Mouse (Mus musculus) inflammation-experienced regulatory T-cells, adult 6 months (primary cell): ENCODE data around the gene Abhd14a. TPM values are rescaled to one million over a fixed set of nuclear protein-coding genes. Genes with fewer than 3 reads are reported as not detected.

Experiments used
- ATAC-seq: one replicate; pipeline ENCODE4 v1.8.0; 2017
- polyA plus RNA-seq, 3 experiments: library from polyadenylated mRNA; unstranded; fragments of 100-300 nt; shearing (Covaris generic); gene quantifications; one replicate each; pipeline ENCODE4 v1.2.1; 2017

Abhd14a gene
- polyA plus RNA-seq, 3 experiments from 2014 or later = 8.1 to 14.9 (median 14.4) TPM

DNA sequence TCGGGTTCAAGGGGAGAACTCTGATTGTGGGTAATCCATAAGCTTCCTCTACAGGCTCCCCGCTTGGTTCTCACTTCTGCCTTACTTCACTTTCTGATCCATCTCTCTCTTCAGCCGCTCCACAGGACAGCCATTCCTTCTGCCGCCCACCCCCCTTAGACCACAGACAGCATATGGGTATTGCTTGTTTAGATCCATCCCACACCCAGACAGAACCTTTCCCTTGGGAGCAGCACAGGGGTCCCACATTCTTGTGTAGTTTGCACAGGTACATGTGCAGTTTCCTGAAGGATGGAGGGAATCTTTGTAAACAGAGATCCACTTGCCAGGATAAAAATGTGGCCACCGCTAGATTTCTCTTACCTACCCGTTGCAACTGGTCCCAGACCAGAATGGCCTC lies 4.9 kb upstream of the Abhd14a start:
- no peak for ATAC-seq

DNA sequence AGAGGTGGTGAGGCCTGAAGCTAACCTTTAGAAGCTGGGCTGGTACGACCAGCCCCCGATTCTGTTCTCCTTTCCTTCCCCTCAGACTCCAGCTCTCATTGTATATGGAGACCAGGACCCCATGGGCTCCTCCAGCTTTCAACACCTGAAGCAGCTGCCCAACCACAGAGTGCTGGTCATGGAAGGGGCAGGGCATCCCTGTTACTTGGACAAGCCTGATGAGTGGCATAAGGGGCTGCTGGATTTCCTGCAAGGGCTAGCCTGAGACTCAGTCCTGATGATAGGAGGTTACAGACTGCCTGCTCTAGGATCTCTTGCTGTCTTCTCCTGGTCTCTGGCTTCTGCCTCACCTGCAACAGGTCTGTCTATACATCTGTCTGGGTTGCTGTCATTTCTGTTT lies 4.4 kb upstream of the Abhd14a start:
- no peak for ATAC-seq

DNA sequence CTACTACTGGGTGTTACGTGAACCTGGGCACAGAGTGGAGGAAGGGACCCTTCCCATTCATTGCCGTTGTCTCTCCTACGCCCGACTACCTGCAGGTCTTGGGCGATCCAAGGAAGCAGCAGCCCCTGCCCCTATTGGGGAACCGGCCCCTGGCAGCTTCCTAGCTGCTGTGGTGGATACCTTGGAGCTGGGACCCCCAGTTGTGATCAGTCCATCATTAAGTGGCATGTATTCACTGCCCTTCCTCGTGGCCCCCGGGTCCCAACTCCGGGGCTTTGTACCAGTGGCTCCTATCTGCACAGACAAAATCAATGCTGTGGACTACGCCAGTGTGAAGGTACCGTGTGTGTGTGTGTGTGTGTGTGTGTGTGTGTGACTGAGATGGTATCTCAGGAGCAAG lies 3.8 kb upstream of the Abhd14a start:
- no peak for ATAC-seq

DNA sequence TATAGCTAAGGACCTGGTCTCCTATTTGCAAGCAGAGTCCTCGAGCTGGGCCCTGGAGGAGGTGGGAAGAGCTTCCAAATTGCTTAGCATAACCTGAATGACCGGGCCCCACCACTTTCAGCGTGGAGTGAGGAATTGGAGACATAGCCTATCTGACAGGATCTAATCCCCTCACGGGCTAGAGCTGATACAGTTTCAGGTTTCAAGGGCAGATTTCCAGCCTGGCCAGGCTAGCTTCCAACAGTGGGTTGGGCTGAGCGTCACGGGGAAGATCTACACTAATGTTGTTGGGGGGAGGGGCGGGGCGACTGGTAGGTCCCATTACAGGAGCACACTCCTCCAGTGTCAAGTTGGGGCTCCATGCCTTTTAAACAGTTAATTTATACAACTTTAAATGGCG lies 3.2 kb upstream of the Abhd14a start:
- no peak for ATAC-seq

DNA sequence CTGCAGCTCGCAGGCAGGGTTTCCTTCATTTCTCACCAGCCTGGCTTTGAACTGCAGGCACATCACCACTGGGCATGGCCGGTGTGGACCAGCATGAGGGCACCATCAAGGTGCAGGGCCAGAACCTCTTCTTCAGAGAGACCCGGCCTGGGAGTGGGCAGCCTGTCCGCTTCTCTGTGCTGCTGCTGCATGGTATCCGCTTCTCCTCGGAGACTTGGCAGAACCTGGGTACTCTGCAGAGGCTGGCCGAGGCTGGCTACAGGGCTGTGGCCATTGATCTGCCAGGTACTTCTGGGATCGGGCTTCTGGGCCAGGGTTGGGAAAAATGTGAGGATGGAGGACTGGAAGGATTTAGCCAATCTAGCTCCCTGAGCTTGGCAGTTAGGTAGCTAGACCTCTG lies 2.5 kb upstream of the Abhd14a start:
- no peak for ATAC-seq

DNA sequence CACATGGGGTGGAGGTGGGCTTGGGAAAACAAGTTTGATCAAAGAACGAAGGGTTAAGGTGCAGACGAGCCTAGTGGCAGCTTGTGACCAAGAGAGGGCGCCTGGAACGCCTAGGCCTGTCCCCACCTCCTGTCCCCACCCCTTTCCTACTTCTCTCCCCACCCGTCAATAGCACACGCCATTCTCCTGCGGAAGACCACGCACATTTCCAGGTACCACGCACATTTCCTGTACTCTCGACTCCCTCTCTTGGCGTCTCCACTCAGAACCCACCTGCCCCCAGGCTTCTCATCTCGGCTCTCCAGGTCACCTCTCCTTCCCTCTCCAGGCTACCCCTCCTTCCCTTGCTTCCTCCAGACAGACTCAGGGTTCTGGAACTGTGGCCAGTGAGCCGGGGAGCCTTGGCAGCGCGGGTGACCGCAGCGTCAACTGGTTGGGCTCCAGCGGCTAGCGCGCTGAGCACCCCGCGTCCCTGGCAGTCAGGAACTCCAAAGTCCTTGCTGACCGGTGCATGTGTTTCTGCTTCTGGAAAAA lies 1.1 kb upstream of the Abhd14a start:
- ATAC-seq = peak; percentile 75

DNA sequence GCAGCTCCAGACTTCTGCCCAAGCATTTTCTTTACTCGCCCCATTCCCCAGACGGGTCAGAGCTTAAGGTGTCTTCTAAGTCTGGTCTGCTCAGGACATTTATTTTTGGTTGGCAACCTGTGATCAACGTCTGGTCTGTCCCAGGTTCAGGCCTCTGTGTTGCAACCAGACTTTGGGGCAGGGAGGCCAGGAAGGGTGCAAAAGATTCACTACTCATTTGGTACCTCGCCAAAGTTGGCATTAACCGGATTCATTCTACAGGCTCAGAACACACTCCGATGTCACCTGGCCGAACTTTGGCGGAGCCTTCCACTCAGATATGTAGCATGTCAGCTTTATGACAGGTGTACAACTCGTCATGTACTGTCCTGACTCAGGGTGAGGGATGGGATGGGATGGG lies 473 bp upstream of the Abhd14a start:
- ATAC-seq = no peak

DNA sequence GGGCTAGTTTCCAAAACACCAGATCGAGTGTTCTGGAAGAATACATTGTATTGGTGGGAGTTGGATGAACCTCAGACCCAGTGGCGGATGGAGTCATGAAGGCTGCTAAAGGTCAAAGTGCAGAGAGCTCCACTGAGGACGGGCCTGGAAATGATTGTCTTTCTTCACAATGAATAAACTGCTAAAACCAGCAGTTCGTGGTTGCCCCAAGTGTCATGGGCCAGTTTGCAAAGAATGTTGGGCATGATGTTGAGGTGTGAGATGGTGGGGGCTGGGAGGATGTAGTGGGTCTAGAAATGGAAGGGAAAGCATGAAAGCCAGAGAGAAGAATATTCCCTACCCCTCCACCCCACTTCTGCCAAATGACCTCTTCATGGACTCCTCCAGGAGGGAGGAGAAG lies 2.6 kb downstream of the Abhd14a start:
- no peak for ATAC-seq

DNA sequence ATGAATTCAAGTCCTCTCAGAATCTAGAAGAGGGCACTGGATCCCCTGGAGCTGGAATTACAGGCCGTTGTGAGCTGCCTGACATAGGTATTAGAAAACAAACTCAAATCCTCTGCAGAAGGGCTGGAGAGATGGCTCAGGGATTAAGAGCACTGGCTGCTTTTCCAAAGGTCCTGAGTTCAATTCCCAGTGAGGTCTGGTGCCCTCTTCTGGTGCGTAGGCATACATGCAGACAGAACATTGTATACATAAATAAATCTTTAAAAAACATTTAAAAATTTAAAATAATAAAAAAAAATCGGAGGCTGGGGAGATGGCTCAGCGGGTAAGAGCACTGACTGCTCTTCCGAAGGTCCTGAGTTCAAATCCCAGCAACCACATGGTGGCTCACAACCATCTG lies 4.8 kb downstream of the Abhd14a start:
- no peak for ATAC-seq

DNA sequence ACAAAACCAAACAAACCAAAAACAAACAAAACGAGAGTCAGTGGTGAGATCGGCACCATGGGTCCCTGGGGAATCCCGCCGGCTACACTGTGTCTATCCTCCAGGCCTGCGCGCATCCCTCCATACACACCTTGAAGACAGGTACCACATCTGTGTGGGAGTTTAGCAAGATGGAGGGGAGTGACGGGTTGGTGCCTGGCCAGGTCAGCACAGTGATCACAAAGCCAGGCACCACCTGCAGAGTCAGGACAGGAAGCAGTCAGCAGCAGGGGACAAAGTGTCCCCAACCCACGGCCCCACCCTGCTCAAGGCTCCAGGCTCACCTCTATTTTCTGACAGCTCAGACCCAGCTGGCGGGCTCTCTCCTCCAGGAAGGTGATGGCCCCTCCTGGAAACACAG lies 10.9 kb downstream of the Abhd14a start:
- no peak for ATAC-seq

DNA sequence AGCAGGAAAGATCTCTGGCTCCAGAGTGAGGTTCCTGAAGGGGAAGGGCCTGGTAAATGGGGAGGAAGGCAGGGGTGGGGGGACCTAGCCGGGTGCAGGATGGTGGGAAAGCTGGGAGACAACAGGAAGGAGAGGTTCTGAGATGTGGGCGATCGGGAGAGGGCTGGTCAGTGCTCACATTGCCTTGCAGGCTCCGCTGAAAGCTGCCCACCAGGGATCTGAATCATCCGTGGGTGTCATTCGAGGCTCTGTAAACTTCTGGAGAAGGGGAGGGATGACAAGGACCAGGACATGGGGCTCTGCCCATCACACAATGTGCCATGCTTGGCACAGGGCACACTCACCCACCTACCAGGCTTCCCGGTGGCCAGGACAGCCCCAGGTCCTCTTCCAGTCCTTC lies 14.1 kb downstream of the Abhd14a start:
- no peak for ATAC-seq

DNA sequence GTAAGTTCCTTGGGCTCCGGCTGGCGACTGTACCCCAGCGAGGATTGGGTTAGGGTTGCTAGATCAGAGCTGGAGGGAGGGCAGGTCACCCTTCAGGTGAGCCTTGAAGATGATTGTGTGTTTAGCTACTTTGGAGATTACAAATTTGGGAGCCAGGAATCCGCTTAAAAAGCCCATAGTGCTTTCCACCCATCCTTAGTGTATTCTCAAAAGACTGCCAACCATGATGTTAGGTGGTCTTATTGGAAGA lies 17.5 kb downstream of the Abhd14a start:
- no peak for ATAC-seq

DNA sequence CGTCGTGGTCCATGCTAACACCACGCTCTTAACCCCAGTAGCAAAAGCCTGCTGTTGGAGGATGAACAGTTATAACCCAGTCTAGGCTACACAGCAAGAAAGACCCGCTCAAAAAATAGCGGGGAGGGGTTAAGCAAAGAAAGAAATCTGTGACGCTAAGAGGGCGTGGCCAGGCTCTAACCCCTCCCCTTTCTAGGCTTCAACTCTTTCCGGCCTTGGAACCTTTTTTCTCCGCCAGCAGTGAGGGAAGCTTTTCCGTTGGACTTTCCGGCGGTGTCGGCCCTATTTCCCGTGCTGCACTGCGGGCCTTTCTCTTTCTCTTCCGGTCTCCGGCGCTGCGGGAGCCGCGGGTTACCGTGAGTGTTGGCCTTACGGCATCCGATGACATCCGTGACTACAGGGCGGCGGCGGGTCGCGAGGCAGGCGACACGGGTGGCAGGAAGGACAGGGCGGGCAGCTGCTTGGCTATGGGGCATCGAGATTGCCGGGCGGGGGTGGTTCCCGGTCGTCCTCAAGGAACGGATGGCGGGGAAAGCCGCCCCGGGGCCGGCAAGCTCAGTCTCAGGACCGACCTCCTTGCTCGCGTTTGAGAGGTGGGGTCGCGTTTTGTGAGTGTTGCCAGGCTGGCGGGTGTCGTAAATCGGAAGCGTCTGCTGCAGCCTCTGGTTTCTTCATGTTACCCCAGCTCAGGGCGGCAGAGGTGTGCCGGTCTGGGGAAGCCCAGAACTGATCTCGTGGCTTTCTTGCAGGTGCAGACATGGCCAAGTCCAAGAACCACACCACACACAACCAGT lies 18.1 kb downstream of the Abhd14a start, which contains the start of gene Rpl29:
Gene Rpl29, plus strand, starts transcription at position 234 of the 794 bp plus-strand sequence.
- peak; percentile 94 for ATAC-seq

DNA sequence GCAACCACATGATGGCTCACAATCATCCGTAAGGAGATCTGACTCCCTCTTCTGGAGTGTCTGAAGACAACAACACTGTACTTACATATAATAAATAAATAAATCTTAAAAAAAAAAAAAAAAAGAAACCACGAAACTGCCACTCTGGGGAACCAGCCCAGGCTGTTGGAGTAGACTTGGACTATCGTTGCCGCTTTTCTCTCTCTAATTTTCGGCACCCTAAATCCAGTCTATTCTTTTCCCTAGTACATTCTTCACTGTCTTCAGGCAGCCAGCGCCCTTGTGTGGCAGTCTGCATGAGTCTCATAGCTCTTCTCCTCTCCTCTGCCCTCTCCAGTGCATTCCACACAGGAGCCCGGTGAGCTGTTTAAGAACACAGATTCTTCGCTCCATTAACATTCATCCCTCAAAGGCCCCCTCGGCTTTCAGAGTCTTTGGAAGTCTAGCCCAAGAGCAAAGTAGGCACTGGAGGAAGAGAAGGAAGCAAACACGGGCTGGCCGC lies 18.7 kb downstream of the Abhd14a start:
- ATAC-seq = peak; percentile 6

DNA sequence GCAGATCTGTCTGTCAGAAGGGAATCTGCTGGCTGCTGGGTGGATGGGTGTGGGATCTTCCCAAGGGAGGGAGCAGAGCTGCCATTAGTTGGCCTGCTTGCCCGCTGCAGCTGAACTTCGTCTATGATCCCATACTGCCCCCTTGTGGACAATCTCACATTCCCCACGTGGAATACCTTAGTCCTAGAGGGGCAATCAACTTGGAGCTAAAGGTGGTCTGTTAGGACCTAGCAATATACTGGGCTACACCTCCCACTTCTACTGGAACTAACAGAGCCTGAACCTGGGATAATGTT lies 25.7 kb downstream of the Abhd14a start:
- ATAC-seq = peak; percentile 64

DNA sequence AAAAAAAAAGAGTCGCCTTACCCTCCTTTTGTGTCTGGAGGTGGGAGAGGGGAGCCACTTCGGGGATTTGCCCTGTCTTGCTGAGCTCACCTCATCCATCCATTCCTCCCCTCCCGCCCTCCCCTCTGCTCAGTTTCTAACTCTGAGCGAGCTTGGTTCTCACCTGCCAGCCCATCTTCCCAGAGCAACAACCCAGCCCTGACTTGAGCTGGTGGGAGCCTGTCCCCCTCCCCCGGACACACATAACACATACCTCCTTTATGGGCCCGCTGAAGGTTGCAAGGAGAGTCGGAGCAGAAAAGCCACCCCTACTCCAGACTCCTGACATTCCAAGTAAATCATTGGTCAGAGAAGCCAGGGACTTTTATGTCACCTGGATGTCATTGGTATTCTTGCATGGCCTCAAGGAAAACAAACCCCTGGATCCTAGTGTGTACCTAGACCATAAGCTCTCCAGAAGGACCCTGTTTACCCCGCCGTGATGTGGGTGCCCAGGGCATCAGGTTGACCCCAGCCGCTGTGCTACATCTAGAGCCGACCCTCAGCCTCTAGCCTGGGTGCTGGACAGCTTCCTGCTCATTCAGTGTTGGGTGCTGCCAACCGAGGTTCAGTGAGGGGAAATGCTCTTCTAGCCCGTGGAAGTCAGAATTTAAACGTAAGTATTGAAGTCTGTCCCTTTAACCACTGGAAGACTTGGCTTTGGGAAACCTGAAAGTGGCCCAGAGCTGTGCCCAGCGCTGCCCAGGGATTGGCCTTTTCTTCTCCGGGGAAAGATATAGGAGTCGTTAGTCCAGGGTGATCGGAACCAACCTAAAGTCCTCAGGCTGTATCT lies 26.2 kb downstream of the Abhd14a start:
- no peak for ATAC-seq

DNA sequence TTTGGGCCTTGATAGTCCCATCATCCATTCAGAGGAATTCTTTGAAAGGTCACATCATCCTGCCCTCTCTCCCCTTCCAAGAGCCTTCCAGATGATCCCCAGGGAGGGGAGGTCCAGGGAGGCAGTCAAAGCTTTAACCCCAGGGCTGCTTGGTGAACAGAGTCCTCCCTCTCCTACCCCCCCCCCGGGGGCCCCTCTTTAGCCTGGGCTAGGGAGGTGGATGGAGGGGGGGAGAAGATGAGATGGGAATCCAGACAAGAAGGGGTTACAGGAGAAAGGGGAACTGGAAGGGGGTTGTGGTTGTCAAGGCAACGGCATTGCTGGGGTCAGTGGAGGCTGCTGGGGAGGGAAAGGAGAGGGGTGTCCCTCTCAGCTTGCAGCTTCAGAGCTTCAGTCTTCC lies 26.9 kb downstream of the Abhd14a start:
- no peak for ATAC-seq

DNA sequence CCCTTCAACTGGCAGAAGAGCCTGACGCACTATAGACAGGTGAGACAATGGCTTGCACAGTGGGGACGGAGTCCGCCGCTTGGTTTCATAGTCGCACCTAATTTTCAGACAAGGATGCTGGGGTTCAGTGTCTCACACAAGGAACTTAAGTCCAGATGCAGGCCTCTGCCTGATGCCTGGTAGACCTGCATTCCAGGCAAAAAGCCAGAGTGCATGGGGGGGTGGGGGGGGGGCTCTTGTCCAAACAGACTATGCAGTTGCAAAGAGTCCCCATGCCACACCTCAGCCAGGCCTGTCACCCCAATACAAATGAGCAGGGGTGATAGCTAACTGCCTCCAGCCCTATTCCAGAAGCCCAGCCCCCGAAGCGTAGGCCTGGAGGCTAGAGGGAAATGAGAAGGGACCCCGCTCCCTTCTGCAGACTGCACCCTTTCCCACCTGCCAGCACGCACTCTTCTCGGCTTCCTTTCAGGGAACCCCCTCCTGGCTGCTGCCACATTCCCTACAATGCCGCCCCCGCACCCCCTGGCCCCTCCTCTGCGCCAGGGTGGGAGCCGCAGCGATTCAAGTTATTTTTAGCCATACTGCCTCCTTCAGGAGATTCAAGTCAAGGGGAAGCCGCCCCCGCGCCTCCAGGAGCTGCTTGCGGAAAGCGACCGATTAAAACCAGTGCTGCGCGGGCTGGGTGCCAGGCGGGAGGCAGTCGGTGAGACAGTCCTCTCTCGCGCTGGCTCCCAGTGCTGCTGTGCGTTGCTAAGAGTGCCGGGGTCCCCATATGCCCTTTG lies 29.4 kb downstream of the Abhd14a start:
- ATAC-seq = no peak

DNA sequence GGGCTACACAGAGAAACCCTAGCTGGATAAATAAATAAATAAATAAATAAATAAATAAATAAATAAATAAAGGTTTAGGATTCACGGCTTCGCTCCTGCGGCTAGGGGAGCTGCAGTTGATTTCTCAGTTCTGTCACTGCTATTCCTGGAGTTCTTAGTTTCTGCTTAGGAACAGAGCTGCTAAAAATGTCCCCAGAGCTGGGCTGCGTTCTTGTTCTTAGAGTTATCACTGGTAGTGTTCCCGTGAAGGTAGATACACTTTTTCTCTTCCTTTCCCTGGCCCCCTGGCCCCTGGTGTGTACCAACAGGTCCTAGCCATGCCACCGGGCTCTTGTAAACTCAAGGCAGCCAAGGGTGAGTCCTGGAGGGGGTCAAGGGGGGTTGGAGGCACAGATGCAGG lies 30.7 kb downstream of the Abhd14a start:
- ATAC-seq = no peak

DNA sequence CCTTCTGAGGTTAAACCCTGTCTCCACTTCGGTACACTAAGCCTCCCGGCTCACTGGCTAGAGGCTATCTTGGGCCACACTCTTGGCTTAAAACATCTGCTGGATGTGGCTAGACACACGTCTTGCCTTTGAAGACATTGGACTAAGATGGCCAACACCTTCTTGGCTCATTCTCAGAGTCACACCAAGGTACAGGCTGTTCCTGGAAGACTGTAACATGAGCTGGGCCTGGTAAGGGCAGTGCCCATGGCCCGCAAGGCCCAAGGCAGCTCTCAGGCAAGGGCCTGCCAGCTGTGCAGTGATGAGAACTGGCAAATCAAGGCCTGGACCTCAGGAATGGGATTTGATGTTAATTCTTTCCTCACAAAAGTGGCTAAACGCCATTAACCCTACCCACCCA lies 33.9 kb downstream of the Abhd14a start:
- no peak for ATAC-seq

DNA sequence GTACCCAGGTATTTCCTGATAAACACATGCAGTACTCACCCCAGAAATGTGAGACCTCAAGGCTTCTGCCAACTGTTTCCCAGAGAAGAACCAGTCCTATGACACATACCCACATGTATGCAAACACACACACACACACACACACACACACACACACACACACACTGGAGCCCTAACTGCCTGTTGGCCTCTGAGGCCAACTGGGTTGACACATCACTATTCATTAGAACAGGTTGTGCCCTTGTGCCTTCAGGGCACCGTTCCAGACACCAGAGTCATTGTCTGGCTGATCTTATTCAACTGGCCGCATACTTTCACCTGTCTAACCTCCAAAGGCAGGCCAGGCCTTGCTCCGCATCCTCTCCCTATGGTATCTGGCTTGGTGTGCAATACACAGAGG lies 35.3 kb downstream of the Abhd14a start:
- ATAC-seq = no peak

DNA sequence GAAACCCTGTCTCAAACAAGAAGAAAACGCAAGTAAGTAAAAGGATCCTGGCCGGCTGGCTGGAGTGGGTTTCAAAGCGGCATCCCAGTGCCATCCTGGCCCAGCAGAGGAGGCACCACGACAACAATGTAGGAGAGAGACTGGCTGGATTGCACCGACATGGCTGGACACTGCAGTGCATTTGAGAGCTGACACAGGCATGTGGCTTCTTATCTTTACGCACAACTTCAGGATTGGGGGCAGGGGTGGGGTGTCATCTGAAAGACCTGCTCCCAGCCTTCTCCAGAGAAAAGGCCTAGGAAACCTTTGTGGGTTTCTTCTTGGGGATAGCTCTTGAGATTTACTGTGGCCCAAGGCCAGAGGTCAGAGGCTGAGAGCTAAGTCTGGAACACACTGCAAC lies 35.7 kb downstream of the Abhd14a start:
- ATAC-seq = no peak

DNA sequence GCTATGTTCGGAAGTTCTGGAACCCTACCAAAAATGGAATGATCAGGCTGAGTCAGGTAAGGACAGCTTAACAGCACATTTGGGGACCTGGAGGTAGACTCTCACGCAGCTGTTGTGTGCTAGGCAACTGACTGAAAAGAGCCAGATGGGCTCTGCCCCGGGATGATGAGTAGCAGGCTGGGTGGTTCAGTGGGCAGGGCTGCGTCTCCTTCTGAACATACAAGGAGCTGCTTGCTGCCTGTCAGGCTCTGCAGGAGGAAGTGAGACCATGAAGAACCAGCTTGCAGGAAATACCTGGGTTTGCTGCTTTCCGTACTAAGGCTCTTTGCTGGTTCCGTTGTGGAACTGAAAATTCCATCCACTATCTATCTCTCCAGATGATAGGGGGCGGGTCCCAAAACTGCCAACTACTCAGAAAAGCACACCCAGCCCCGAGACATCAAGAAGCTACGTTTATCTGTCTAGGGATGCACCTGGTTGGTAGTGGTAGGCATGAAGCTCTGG lies 36.3 kb downstream of the Abhd14a start:
- no peak for ATAC-seq
